Mouse (Mus musculus) ES-E14 (cell line): Measurements from ENCODE around the gene Lmtk2.

Source experiments
- CHD2 ChIP-seq: IDR thresholded peaks from 2 replicates; pipeline ENCODE4 v1.6.1; 2014; ENCODE audit warnings: mild to moderate bottlenecking, low read depth, low read length, inconsistent platforms
- HCFC1 ChIP-seq: IDR thresholded peaks from 2 replicates; pipeline ENCODE4 v1.6.1; 2012; ENCODE audit warnings: low read length, inconsistent platforms, borderline replicate concordance; ENCODE audit not compliant: insufficient read depth
- MAFK ChIP-seq: IDR thresholded peaks from 2 replicates; pipeline ENCODE4 v1.6.1; 2014; ENCODE audit warnings: mild to moderate bottlenecking, low read depth, low read length, inconsistent platforms; ENCODE audit not compliant: insufficient read depth
- ZC3H11A ChIP-seq: IDR thresholded peaks from 2 replicates; pipeline ENCODE4 v1.6.1; 2012; ENCODE audit warnings: low read depth, mild to moderate bottlenecking, inconsistent platforms, low read length, borderline replicate concordance

DNA sequence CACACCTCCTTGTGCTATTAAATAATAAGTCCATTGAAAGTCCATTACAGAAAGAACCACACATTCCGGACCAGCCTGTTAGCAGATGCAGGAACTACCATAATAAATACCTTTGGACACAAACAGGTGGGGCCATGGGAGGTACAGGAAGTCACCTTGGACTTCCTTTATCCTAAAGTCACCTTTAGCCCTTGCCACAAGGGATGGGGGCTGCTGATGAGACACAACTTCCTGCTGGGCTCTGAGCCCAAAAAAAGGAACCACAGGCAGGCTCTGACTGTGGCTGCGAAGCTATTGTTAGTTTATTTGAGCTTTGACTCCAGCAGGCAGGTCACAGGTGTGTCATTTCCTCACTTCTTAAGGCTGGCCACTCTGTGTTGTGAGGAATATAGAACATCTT, 13.7 kb upstream of the Lmtk2 start:
- no peak for TF ChIP-seq HCFC1
- no peak for TF ChIP-seq MAFK
- no peak for TF ChIP-seq ZC3H11A
- TF ChIP-seq CHD2: no peak
